Mouse (Mus musculus): Measurements from ENCODE around the gene Il13.

- TF ChIP-seq POLR2A (IDR thresholded peaks at IDR 0.05; ENCODE audit: borderline replicate concordance, extremely low read depth, insufficient read depth, insufficient read length, poor library complexity, severe bottlenecking) = no peak
- no peak for TF ChIP-seq CTCF (IDR thresholded peaks at IDR 0.05; ENCODE audit: borderline replicate concordance, extremely low read depth, insufficient read depth, insufficient read length)
Measured at GRCm38 (mm10) chr11:53615575-53615974, 18.9 kb downstream of the Il13 start.
